Mouse (Mus musculus) bone marrow macrophage, adult 2 months (primary cell): ENCODE measurements around the gene Nudt2.

Experiments
- CTCF ChIP-seq: IDR thresholded peaks from 2 replicates; pipeline ENCODE4 v1.5.1; 2012; ENCODE audit warnings: low read depth, mild to moderate bottlenecking, low read length, moderate library complexity
- POLR2A ChIP-seq: IDR thresholded peaks from 2 replicates; pipeline ENCODE4 v1.6.1; 2012; ENCODE audit warnings: mild to moderate bottlenecking, low read depth, low read length, borderline replicate concordance

GRCm38 (mm10) chr4:41416966-41417365 is 48.0 kb upstream of the Nudt2 start:
- TF ChIP-seq POLR2A (no peak), CTCF (no peak)
